Mouse (Mus musculus) olfactory bulb, adult 2 months (tissue): ENCODE measurements around the gene Trnt1. TPM values are rescaled to one million over a fixed set of nuclear protein-coding genes. Genes with fewer than 3 reads are reported as not detected.
A peak's percentile ranks its signal among the peaks of the same experiment; 100 is the strongest.

Experiments
- H3K27ac ChIP-seq: fragments of 200-500 bp; 2 replicates; pipeline ENCODE4 v1.5.1; 2012; ENCODE audit warnings: low read depth, low read length; ENCODE audit not compliant: insufficient read depth
- H3K4me1 ChIP-seq: fragments of 200-500 bp; 2 replicates; pipeline ENCODE4 v1.6.1; 2012; ENCODE audit warnings: low read length; ENCODE audit not compliant: control insufficient read depth, insufficient read depth
- H3K4me3 ChIP-seq: fragments of 200-500 bp; 2 replicates; pipeline ENCODE4 v1.5.1; 2012; ENCODE audit warnings: mild to moderate bottlenecking, low read depth, low read length, moderate library complexity; ENCODE audit not compliant: insufficient read depth
- CTCF ChIP-seq: fragments of 200-500 bp; IDR thresholded peaks from 2 replicates; pipeline ENCODE4 v1.5.1; 2012; ENCODE audit warnings: low read depth, mild to moderate bottlenecking, low read length, moderate library complexity; ENCODE audit not compliant: insufficient read depth
- POLR2A ChIP-seq: fragments of 200-500 bp; IDR thresholded peaks from 2 replicates; pipeline ENCODE4 v1.6.1; 2012; ENCODE audit warnings: mild to moderate bottlenecking, low read depth, low read length, moderate library complexity; ENCODE audit not compliant: insufficient read depth
- WGBS: fragments of 180-500 bp; shearing (Covaris S2); methylation state at CpG from one replicate; pipeline ENCODE4 v1.1.7; 2018; 5-methylcytosine and 5-hydroxymethylcytosine counted together
- polyA plus RNA-seq: library from polyadenylated mRNA; stranded (reverse); fragments of >200 nt; gene quantifications from 2 replicates; pipeline ENCODE4 v1.2.4, GENCODE M21; 2012; ENCODE audit warnings: low replicate concordance; ENCODE audit not compliant: missing spikeins, insufficient read depth, insufficient read length

Gene Trnt1
- not detected in 2 replicates for polyA plus RNA-seq

- WGBS, result 6% methylated on average over 35 of the region's 35 CpGs
- Histone ChIP-seq H3K27ac (0 out of 2 replicates have a peak within 1 kb of the TSS, but pooled peaks have one; percentile 23), H3K4me3 (peak within 1 kb of the TSS; percentile 93), H3K4me1 (no peaks in the 10 kb centered on the region)
- TF ChIP-seq CTCF, result no peak
- TF ChIP-seq POLR2A, result peak; percentile 70; the same call in 1 of the 2 replicates
These were observed at the start of gene Trnt1 for GRCm38 (mm10) chr6:106768640-106769289. Gene Trnt1, plus strand, starts transcription at chr6:106769120.

DNA sequence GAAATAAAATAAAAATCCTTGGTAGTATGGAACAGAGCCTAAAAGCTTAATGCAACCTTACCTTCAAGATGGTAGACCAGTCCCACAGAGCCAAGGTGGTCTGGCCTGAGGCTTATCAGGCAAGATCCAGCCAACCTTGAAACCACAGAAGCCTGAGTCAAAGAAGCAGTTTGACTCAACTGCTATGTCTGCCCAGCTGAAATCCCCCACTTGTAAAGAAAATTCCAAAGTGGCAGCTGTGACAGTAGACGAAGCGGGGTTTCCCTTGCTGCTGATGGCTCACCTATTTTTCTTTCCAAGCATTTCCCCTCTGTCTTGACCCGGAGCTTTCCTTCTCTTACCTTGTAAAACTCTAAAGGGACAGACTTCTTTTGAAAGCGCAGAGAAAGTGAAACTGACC is 43.3 kb upstream of the Trnt1 start:
- no peak for TF ChIP-seq POLR2A
- TF ChIP-seq CTCF, result no peak
- Histone ChIP-seq H3K4me1 (no peaks in the 10 kb centered on the region), H3K27ac (no peak overlapping the region), H3K4me3 (no peak overlapping the region)
- 88% methylated on average over 4 of the region's 4 CpGs for WGBS

DNA sequence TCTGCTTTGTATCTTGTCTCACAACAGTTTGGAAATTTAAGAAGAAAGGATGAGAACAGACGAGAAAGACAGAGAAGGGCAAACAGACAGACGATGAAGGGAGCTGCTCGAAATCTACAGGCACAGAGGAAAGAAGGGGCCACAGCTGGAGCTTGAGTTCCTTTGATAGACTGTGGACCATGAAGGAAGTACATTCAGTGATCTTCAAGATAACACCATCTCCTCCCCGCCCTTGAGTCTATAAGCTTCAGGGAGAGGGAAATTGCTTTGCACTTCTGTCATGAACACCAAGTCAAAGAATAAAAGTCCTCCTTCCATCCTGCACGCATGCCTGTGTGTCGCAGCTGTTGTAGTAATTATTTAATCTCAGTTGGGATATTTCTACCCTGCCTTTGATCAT is 42.8 kb upstream of the Trnt1 start:
- WGBS, result 85% methylated on average over 6 of the region's 6 CpGs
- Histone ChIP-seq H3K27ac (no peak overlapping the region), H3K4me1 (no peaks in the 10 kb centered on the region), H3K4me3 (no peak overlapping the region)
- no peak for TF ChIP-seq POLR2A
- no peak for TF ChIP-seq CTCF

DNA sequence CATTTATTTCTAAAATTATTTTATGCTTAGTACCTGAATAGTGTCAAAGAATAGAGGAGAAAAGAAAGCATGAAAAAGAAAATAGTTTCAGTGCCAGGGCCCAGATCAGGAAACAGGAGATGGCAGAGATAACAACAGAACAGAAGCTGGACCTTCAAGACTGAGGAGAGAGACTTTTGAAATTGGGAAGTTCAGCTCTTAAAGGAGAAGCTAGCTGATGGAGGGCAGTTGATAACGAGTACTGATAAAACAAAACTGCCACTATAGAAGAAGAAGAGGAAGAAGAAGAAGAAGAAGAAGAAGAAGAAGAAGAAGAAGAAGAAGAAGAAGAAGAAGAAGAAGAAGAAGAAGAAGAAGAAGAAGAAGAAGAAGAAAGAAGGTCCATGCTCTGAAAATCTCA is 41.2 kb upstream of the Trnt1 start:
- no peak overlapping the region for H3K27ac ChIP-seq
- no peaks in the 10 kb centered on the region for H3K4me1 ChIP-seq
- no peak overlapping the region for H3K4me3 ChIP-seq
- WGBS, result 77% methylated on average over 1 of the region's 1 CpGs
- TF ChIP-seq POLR2A (no peak), CTCF (no peak)

GRCm38 (mm10) chr6:106729682-106730314 is 39.1 kb upstream of the Trnt1 start:
- H3K4me3 ChIP-seq, result no peak overlapping the region
- WGBS, result 76% methylated on average over 4 of the region's 4 CpGs
- no peak overlapping the region for H3K27ac ChIP-seq
- H3K4me1 ChIP-seq, result no peaks in the 10 kb centered on the region
- TF ChIP-seq POLR2A (no peak), CTCF (no peak)

GRCm38 (mm10) chr6:106732563-106732962 is 36.4 kb upstream of the Trnt1 start:
- Histone ChIP-seq H3K27ac (no peak overlapping the region), H3K4me1 (no peaks in the 10 kb centered on the region), H3K4me3 (no peak overlapping the region)
- 82% methylated on average over 4 of the region's 4 CpGs for WGBS
- TF ChIP-seq POLR2A, result no peak
- TF ChIP-seq CTCF, result no peak

DNA sequence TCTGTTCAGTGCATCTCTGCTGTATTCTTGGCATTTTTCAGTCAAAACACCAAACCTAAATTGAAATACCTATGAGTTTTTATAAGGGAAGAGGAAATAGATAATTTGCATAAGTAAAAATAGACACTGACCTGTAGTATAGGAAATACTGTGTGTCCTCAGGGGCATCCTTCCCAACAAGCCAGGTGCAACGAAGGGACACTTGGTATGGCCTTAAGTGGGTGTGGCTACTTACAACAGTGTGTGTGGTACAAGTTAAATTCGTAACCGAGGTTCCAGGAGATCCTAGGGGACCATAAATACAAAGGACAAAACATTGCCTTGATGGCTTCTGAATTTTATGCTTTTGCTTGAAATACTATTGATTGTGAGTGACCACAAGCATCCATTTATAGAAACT is 30.7 kb upstream of the Trnt1 start:
- Histone ChIP-seq H3K27ac (no peak overlapping the region), H3K4me3 (no peak overlapping the region), H3K4me1 (no peaks in the 10 kb centered on the region)
- 73% methylated on average over 3 of the region's 3 CpGs for WGBS
- no peak for TF ChIP-seq CTCF
- TF ChIP-seq POLR2A, result no peak

- H3K4me3 ChIP-seq, result no peak overlapping the region
- no peak overlapping the region for H3K27ac ChIP-seq
- H3K4me1 ChIP-seq, result no peaks in the 10 kb centered on the region
- no peak for TF ChIP-seq POLR2A
- no peak for TF ChIP-seq CTCF
- WGBS, result 98% methylated on average over 1 of the region's 1 CpGs
These were observed 28.6 kb upstream of the Trnt1 start for GRCm38 (mm10) chr6:106740244-106740825.

- Histone ChIP-seq H3K27ac (no peak overlapping the region), H3K4me1 (no peaks in the 10 kb centered on the region), H3K4me3 (no peak overlapping the region)
- 51% methylated on average over 7 of the region's 7 CpGs for WGBS
- no peak for TF ChIP-seq POLR2A
- no peak for TF ChIP-seq CTCF
These were observed 25.2 kb upstream of the Trnt1 start for GRCm38 (mm10) chr6:106743556-106744233.
